Mouse (Mus musculus): ENCODE measurements around the gene Gm16223. TPM values are rescaled to one million over a fixed set of nuclear protein-coding genes. Genes with fewer than 3 reads are reported as not detected.

Gene Gm16223
- polyA plus RNA-seq, 1 experiment from 2014 or later: not detected

DNA sequence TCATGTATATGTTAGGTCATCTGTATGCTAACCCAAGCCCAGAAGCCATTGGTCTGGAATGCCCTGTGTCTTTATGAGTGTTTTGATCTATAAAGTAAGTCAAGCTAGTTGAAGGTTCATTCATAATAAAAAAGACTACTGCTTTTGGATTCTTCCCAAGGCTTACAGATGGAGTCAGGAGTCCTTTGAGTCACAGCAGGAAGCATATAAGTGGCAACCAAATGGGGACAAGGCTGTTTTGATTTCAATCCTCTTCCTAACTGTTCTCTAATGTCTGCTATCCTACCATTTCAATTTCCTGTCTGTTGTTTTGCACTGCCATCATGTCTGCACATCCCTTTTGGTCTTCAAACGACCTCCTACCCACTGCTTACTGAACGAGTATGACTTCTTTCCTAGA, 2.7 kb upstream of the Gm16223 start:
- Histone ChIP-seq H3K36me3 (ENCODE audit: insufficient read depth, low read length) (no peaks in the 10 kb centered on the region), H3K4me3 (ENCODE audit: low read depth, low read length) (no peak overlapping the region), H3K9ac (replicated peaks; ENCODE audit: low read depth) (no peak overlapping the region), H3K9me3 (ENCODE audit: low read length) (no peaks in the 10 kb centered on the region), H3K27ac (ENCODE audit: low read length) (no peak overlapping the region), H3K4me2 (replicated peaks; ENCODE audit: low read depth, low read length) (no peak overlapping the region), H3K4me1 (ENCODE audit: insufficient read depth, low read depth, low read length) (no peaks in the 10 kb centered on the region), H3K27me3 (replicated peaks; ENCODE audit: insufficient read depth, low read length) (no peaks in the 10 kb centered on the region)
- WGBS: 40% methylated on average over 2 of the region's 2 CpGs
- TF ChIP-seq EP300 (IDR thresholded peaks at IDR 0.05) (no peak), CTCF (IDR thresholded peaks at IDR 0.05) (no peak)
- DNase-seq (ENCODE audit: low spot score) (no peak), ATAC-seq (no peak)

DNA sequence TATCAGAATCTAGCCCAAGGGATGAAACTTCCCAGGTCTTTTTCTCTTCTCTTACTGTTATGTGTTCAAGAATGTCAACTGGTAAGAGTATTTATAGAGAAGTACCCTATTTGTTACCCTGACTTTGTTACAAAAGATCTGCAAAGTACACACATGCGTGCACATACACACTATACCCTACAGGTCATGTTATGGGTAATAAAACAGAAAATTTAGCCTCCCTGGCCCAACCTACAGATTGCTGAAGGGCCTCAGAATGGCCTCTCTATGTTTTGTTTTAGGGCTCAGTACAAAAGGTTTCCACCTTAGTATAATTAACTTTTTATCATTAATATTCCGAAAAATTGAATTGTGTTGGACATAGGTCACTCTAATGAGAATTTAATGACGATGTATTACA, 685 bp upstream of the Gm16223 start:
- no peak overlapping the region for H3K27ac ChIP-seq (ENCODE audit: low read length)
- no peaks in the 10 kb centered on the region for H3K36me3 ChIP-seq (ENCODE audit: insufficient read depth, low read length)
- no peak overlapping the region for H3K4me2 ChIP-seq (replicated peaks; ENCODE audit: low read depth, low read length)
- ATAC-seq (no peak), DNase-seq (ENCODE audit: low spot score) (no peak)
- no peaks in the 10 kb centered on the region for H3K27me3 ChIP-seq (replicated peaks; ENCODE audit: insufficient read depth, low read length)
- H3K4me3 ChIP-seq (ENCODE audit: low read depth, low read length): no peak overlapping the region
- no peaks in the 10 kb centered on the region for H3K9me3 ChIP-seq (ENCODE audit: low read length)
- H3K9ac ChIP-seq (replicated peaks; ENCODE audit: low read depth): no peak overlapping the region
- 76% methylated on average over 3 of the region's 3 CpGs for WGBS
- no peak for TF ChIP-seq CTCF (IDR thresholded peaks at IDR 0.05)
- no peak for TF ChIP-seq EP300 (IDR thresholded peaks at IDR 0.05)
- no peaks in the 10 kb centered on the region for H3K4me1 ChIP-seq (ENCODE audit: insufficient read depth, low read depth, low read length)

DNA sequence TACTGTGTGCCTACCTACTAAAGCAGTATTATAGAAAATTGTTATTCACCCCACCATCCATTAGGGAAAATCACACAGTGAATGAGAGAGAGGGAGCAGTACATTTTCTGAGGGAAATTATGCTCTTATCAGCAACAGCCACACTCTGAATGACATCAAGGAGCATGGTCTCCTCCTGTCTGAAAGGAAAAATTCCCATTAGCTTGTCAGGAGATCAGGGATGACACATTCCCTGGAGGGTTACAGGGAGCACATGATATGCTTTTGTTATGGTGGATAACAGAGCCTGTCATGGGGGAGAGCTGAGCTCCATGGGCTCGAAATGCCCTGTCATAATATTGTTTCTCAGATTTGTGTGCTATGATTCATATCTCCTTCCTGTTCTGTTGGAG, 424 bp downstream of the Gm16223 start:
- WGBS: 39% methylated on average over 1 of the region's 1 CpGs
- Histone ChIP-seq H3K36me3 (ENCODE audit: insufficient read depth, low read length) (no peaks in the 10 kb centered on the region), H3K27ac (ENCODE audit: low read length) (no peak overlapping the region), H3K4me2 (replicated peaks; ENCODE audit: low read depth, low read length) (no peak overlapping the region), H3K27me3 (replicated peaks; ENCODE audit: insufficient read depth, low read length) (no peaks in the 10 kb centered on the region), H3K9ac (replicated peaks; ENCODE audit: low read depth) (no peak overlapping the region), H3K4me3 (ENCODE audit: low read depth, low read length) (no peak overlapping the region), H3K9me3 (ENCODE audit: low read length) (no peaks in the 10 kb centered on the region), H3K4me1 (ENCODE audit: insufficient read depth, low read depth, low read length) (no peaks in the 10 kb centered on the region)
- DNase-seq (ENCODE audit: low spot score): no peak
- no peak for ATAC-seq
- TF ChIP-seq CTCF (IDR thresholded peaks at IDR 0.05) (no peak), EP300 (IDR thresholded peaks at IDR 0.05) (no peak)

DNA sequence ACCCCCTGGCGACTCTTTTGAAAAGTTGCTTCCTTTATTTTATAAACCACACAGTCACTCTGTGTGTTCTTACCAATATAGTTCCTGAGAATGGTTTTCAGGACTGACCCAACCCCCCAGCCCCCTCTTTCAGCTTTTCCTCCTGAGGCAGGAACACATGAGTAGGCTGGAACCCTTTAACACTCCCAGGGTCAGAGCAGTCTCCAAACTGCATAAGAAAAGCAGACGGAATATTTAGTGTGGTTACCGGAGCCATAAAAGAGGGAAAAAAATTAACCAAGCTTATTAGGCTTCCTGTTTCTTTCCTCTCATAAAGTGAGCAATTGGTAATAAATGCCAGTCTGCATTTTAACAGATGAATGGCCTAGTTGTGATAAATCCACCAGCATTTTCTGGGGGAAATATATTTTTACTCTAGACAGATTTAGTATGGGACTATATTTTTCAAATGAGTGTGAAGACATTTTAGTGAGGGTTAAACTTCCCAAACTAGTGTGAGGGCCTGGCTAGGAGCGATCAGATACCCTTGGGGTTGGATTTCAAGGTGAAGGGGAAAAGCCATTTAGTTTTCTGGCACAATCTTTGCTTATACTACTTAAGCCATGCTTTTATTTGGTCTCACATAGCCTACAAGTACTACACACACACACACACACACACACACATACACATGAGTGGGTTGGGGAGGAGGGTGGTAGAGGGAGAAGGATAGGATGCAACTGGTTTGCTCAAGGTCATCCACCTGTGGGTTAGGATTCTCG, 49.0 kb downstream of the Gm16223 start:
- no peak for TF ChIP-seq CTCF (IDR thresholded peaks at IDR 0.05)
- TF ChIP-seq EP300 (IDR thresholded peaks at IDR 0.05): no peak
- 71% methylated on average over 5 of the region's 5 CpGs for WGBS
- no peak overlapping the region for H3K27ac ChIP-seq (ENCODE audit: low read length)
- no peak overlapping the region for H3K4me3 ChIP-seq (ENCODE audit: low read depth, low read length)
- H3K9me3 ChIP-seq (ENCODE audit: low read length): no peaks in the 10 kb centered on the region
- DNase-seq (ENCODE audit: low spot score) (no peak), ATAC-seq (no peak)
- no peak overlapping the region for H3K4me2 ChIP-seq (replicated peaks; ENCODE audit: low read depth, low read length)
- H3K27me3 ChIP-seq (replicated peaks; ENCODE audit: insufficient read depth, low read length): no peaks in the 10 kb centered on the region
- H3K36me3 ChIP-seq (ENCODE audit: insufficient read depth, low read length): no peaks in the 10 kb centered on the region
- no peaks in the 10 kb centered on the region for H3K4me1 ChIP-seq (ENCODE audit: insufficient read depth, low read depth, low read length)
- no peak overlapping the region for H3K9ac ChIP-seq (replicated peaks; ENCODE audit: low read depth)

DNA sequence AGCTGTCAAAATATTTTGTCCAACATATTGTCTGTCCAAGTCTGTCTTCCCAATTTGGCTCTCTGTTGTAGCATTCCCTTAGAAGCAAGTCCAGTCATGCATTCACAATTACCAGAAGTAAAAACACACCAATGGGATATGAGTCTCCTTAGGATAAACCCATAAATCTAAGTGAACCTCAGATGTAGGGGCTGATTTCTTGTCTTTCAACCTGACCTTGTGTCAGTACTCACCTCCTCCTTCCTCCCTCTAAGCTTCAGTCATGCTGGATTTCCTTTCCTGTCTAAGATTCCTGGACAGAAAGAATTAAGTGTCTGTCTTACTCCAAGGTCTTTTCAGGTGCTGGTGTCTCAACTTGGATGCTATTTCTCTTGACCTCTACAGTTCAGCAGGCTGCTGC, 57.8 kb downstream of the Gm16223 start:
- no peak for TF ChIP-seq CTCF (IDR thresholded peaks at IDR 0.05)
- TF ChIP-seq EP300 (IDR thresholded peaks at IDR 0.05): no peak
- Histone ChIP-seq H3K4me2 (replicated peaks; ENCODE audit: low read depth, low read length) (no peak overlapping the region), H3K9ac (replicated peaks; ENCODE audit: low read depth) (no peak overlapping the region), H3K4me3 (ENCODE audit: low read depth, low read length) (no peak overlapping the region), H3K9me3 (ENCODE audit: low read length) (no peaks in the 10 kb centered on the region), H3K27ac (ENCODE audit: low read length) (no peak overlapping the region), H3K27me3 (replicated peaks; ENCODE audit: insufficient read depth, low read length) (no peaks in the 10 kb centered on the region), H3K36me3 (ENCODE audit: insufficient read depth, low read length) (no peaks in the 10 kb centered on the region), H3K4me1 (ENCODE audit: insufficient read depth, low read depth, low read length) (no peaks in the 10 kb centered on the region)
- ATAC-seq (no peak), DNase-seq (ENCODE audit: low spot score) (no peak)

DNA sequence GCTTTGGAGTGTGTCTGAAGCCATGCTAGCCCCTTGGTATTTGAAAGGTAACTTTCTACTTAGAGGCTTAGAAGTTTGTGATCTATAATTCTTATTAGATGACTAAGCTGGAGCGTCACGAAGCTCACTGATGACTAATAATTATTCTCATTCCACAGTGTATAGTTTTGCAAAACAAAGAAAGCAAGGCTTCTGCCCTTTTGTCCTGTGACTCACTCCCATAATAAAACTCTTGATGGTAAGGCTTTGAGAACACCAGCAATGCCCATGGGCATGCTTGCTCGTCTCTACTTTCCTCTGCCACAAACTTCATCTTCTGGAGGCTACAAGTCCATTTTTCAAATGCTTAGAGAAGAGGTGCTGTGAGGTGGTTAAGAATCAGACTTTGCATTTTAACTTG, 87.9 kb downstream of the Gm16223 start:
- 68% methylated on average over 3 of the region's 3 CpGs for WGBS
- Histone ChIP-seq H3K4me3 (ENCODE audit: low read depth, low read length) (no peak overlapping the region), H3K27ac (ENCODE audit: low read length) (no peak overlapping the region), H3K36me3 (ENCODE audit: insufficient read depth, low read length) (no peaks in the 10 kb centered on the region), H3K9ac (replicated peaks; ENCODE audit: low read depth) (no peak overlapping the region), H3K4me2 (replicated peaks; ENCODE audit: low read depth, low read length) (no peak overlapping the region), H3K9me3 (ENCODE audit: low read length) (no peaks in the 10 kb centered on the region), H3K4me1 (ENCODE audit: insufficient read depth, low read depth, low read length) (no peaks in the 10 kb centered on the region), H3K27me3 (replicated peaks; ENCODE audit: insufficient read depth, low read length) (no peaks in the 10 kb centered on the region)
- TF ChIP-seq CTCF (IDR thresholded peaks at IDR 0.05): no peak
- no peak for TF ChIP-seq EP300 (IDR thresholded peaks at IDR 0.05)
- DNase-seq (ENCODE audit: low spot score): no peak
- no peak for ATAC-seq

DNA sequence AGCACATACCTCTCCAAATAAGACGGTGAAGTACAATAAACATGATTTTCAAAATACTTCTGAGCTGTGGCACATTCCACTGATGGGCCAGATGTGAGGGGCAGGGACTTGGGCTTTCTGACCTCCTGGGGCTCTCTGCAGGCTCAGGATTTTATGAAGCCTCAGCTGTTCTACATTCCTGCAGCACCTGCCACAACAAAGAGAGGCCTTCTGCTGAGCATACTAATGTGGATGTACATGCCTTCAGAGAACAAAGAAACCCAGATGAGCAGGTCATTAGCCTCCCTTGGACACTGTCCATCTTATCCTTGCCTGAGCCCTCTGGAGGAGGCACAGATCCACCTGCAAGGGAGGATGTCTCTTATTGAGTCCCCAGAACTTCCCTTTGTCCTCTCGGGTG, 97.0 kb downstream of the Gm16223 start:
- Histone ChIP-seq H3K4me1 (ENCODE audit: insufficient read depth, low read depth, low read length) (no peaks in the 10 kb centered on the region), H3K27ac (ENCODE audit: low read length) (no peak overlapping the region), H3K9ac (replicated peaks; ENCODE audit: low read depth) (no peak overlapping the region), H3K36me3 (ENCODE audit: insufficient read depth, low read length) (no peaks in the 10 kb centered on the region), H3K27me3 (replicated peaks; ENCODE audit: insufficient read depth, low read length) (no peaks in the 10 kb centered on the region), H3K9me3 (ENCODE audit: low read length) (no peaks in the 10 kb centered on the region), H3K4me3 (ENCODE audit: low read depth, low read length) (no peak overlapping the region), H3K4me2 (replicated peaks; ENCODE audit: low read depth, low read length) (no peak overlapping the region)
- no peak for TF ChIP-seq CTCF (IDR thresholded peaks at IDR 0.05)
- TF ChIP-seq EP300 (IDR thresholded peaks at IDR 0.05): no peak
- 84% methylated on average over 2 of the region's 2 CpGs for WGBS
- ATAC-seq (no peak), DNase-seq (ENCODE audit: low spot score) (no peak)

Measured in lung, postnatal 0 days (tissue).